In genomic region chr12:85513789-85514447, GRCm38 (mm10) we compare ENCODE assay signal across 15 mouse cellular contexts.
"Had no signal": no experiment of that assay in that cellular context is flagged by ENCODE, and none has a peak within 500 bp of the region (broad histone marks: within the 10 kb centered on the region; RNA-seq: fewer than 3 reads in every experiment).

No protein-coding gene starts in this region.

- H3K36me3 ChIP-seq: neural tube, embryonic 15.5 days; stomach, embryonic 15.5 days had no signal

- DNase-seq: retina, postnatal 1 day; right cerebral cortex, adult 18-20 months; right cerebral cortex, postnatal 14 days; right cerebral cortex, postnatal 25 days; right cerebral cortex, postnatal 4 days; spleen, adult 18-20 months; thymus, adult 18-20 months; thymus, adult 2 months; thymus, postnatal 14 days; thymus, postnatal 25 days; thymus, postnatal 36 days; thymus, postnatal 4 days had no signal

- H3K4me1 ChIP-seq: neural tube, embryonic 15.5 days; stomach, embryonic 15.5 days had no signal

- H3K27ac ChIP-seq: neural tube, embryonic 15.5 days; stomach, embryonic 15.5 days; stomach, postnatal 0 days had no signal

- H3K9ac ChIP-seq: neural tube, embryonic 15.5 days; stomach, embryonic 15.5 days had no signal

- H3K4me2 ChIP-seq: neural tube, embryonic 15.5 days; stomach, embryonic 15.5 days had no signal

- H3K4me3 ChIP-seq: neural tube, embryonic 15.5 days; stomach, embryonic 15.5 days had no signal

- H3K27me3 ChIP-seq: neural tube, embryonic 15.5 days; stomach, embryonic 15.5 days had no signal

- H3K9me3 ChIP-seq: neural tube, embryonic 15.5 days; stomach, embryonic 15.5 days had no signal
